Mouse (Mus musculus) cerebellum, adult 9-11 months (tissue): ENCODE data around the gene Dnaja4.
"Not testable (repeated sequence)": the region's sequence is repeated elsewhere in the genome, so short reads cannot be mapped to it uniquely, and the experiment has no call there.

ENCODE experiments used
- DNase-seq: peaks from one replicate; pipeline ENCODE4 v3.0.0; 2022

The Dnaja4 gene

DNA sequence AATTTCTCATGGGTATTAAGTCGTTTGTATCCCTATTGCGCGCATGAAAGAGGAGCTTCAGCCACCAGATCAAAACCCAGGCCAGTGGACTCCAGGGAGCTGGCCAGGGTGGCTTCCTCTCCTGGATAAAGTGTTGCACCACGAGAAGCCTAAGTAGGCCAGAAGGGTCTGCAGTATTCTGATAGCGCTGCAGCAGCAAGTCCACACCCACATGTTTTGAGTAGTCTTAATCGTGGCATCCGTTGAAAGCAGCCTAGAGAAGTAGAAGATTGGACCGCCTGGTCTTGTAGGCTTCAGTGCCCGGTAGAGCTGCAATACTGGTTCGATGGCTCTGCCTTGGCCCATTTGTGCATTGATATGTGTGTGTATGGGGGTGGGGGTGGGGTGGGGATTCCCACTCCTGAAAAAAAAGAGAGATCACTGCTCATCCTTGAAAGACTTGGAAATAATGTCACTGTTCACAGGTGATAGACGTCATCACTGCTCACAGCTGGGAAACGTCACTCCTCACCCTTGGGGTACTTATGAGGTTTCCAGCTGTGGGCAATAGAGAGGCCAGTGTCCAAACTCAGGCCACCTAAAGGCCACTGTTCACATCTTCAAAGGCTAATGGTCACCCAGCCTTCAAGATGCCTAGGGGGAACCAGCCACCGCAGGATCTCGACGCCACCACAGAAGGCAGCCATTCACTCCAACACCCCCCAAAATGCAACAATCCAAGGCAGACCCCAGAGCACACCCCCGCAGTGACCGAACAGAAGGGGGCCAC lies at the start of gene Dnaja4:
Dnaja4 (plus strand) TSS at position 556 of the 769 bp plus-strand sequence.
- DNase-seq = no peak

DNA sequence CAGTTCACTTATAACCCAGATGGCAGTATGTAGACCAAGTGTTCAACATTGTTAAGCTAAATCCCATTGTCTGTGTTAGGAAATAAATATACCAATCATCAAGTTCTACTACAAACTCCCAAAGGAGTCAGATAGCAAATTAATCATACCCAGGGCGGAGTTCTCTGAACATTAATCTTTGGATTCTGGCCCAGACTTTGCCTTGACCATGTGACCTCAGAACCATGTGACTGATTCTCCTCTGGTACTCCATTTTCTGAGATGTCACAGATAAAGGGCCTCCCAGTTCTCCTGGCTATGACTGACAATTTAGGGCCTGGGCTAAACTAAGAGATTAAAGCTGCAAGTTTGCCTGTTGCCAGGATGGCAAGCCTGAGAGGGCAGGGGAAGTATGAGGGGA lies 49.3 kb upstream of the Dnaja4 start:
- no peak for DNase-seq

- DNase-seq = no peak
These were observed 45.9 kb upstream of the Dnaja4 start for GRCm38 (mm10) chr9:54652778-54653177.

DNA sequence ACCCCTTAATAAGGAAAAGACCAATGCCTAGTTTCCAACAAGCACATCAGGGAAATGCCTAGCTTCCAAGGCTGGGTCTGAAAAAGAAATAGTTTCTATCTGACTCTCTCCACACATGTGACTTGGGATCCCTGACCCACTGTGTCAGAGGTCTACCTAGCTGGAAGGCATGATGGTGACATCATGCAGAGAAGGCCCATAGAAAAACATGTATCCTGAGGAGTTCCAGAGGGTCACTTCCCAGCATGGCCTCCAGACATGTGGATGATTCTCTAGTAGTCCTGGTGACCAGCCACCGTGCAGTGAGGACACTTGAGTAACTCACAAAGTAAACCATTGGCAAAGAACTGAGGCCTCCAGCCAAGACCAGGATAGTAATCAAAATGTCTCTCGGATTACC lies 42.8 kb upstream of the Dnaja4 start:
- DNase-seq = no peak

DNA sequence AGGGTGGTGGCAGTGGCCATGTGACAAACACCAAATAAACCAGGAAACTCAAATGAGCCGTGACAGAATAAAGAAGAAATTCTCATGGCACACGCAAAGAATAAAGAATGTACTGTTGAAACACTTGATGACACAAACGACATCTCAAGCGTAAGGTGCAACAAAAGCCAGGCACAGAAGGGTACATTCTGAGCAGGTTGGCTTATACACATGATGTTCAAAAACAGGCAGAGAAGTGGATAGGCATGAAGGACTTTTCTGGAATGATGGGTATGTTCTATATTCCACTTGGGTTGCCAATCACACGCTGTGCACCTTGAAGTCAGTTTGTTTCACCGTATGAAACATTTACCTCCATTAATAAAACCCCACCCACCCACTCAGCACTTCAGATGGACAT lies 42.3 kb upstream of the Dnaja4 start:
- no peak for DNase-seq

DNA sequence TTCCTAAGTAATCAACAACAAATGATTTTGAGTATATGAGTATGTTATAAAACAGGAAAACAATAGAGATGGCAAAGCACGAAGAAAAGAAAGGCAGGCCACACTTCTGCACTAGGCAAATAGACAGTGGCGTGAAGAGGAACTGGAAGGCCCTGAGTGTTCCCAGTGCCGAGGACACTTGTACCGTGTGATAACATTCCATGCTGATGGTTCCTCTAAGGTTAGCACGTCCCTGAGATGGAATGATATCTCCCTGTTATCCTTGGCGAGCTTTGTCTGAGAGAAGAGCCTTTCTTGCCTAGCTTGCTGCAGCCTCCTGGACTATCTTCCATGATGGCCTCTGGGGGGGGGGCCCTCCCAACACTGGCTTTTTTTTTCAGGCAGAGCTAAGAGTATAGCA lies 39.9 kb upstream of the Dnaja4 start:
- DNase-seq = no peak

- no peak for DNase-seq
These were observed 36.9 kb upstream of the Dnaja4 start, which contains the start of gene Acsbg1 for GRCm38 (mm10) chr9:54661605-54662377. TSS of gene Acsbg1 (minus strand) at chr9:54661870.

DNA sequence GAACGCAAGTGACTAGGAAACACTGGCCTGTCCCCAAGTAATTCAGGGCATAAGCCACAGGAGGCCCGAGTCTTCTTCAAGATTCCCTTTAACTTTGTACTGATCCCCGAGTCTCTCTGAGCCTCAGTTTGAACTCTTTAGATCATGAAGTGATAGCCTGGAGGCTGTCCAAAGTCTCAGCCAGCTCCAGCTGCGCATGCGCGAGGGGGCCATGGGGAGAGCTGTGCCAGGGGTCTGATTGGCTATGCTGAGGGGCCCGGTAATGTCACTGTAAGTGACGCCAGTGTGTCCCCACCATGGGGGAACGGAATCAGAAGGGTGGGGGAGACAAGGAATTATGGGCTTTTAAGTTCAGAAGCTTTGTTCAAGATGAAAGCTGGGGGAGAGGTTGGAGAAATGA lies 34.3 kb upstream of the Dnaja4 start:
- DNase-seq = no peak

DNA sequence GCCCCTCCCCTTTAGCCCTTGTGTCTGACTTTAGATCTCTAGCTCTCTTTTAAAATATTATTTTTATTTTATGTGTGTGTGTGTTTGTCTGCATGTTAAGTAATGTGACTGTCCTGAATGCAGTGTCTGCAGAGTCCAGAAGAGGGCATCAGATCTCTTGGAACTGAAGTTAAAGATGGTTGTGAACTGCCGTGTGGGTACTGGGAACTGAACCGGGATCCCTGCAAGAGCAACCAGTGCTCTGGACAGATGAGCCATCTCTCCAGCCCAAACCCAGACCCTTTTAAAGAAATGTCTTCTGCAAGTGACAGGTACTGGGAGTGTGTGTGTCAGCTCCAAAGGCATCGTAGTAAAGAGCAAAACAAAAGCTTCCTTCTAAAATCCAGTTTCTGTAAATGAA lies 32.6 kb upstream of the Dnaja4 start:
- DNase-seq = no peak

DNA sequence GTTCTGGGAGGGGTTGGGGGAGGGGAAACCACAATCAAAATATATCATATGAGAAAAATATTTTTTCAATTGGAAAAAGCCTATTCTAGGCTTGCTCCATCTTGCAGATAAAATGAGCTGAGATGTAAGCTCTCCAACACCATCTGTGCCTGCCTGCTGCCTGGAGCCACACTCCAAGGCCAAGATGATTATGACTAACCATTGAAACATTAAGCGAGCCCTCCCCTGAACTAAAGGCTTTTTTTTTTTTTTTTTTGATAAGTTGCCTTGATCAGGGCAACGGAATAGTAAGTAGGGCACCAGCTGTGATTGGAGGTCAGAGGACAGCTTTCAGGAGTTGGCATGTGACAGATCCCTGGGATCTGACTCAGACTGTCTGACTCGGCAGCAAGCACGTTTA lies 30.2 kb upstream of the Dnaja4 start:
- peak; percentile 68 for DNase-seq

DNA sequence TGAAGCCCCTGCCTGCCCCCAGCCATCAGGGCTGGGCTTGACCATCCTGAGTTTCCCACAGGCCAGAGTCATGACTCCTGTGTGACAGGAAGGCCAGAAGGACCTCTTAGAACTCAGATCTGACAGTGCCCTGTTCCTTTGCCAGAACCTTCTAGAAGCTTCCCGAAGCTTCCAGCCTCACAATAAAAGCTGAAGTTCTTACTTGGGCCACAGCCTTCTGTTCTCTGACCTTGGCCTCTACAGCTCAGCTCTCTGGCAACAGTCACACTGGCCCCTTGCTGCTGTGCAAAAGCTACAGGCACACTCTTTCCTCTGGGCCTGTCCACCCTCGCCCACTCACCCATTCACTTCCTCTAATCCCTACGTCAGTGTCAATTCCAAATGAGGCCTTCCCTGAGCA lies 26.7 kb upstream of the Dnaja4 start:
- no peak for DNase-seq

GRCm38 (mm10) chr9:54673887-54674286 lies 24.8 kb upstream of the Dnaja4 start:
- no peak for DNase-seq

GRCm38 (mm10) chr9:54676531-54676986 lies 22.1 kb upstream of the Dnaja4 start:
- peak; percentile 74 for DNase-seq

GRCm38 (mm10) chr9:54682846-54683245 lies 15.8 kb upstream of the Dnaja4 start:
- DNase-seq = peak; percentile 85

DNA sequence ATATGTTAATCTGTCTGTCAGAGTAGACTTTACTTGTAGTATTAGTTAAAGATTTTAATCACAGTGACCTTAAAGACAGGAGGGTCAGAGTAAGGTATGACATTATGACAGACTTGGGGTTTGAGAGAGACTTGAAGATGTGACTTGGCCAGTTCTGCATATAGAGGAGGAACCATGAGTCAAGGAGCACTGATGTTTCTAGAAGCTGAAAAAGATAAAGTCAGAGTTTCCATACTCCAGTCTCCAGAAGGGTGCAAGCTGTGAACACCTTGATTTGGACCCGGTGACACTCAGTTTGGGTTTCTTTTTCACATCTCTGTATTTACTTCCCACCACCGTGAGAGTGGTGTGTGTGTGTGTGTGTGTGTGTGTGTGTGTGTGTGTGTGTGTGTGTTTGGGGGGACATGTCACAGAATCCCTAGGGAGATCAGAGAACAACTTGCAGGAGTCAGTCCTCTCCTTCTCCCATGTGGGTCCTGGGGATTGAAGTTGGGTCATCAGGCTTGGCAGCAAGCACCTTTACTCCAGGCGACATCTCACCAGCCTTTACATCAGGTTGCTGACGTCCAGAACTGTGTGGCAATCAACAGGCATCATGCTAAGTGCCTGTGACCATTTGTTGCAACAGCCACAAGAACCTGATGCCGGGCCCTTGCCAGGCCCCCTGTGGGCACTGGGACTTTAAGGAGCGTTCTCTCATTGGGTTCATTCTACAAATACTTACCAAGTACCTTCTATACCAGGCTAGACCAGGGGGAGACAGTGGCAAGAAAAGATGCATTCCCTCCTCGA lies 14.7 kb upstream of the Dnaja4 start:
- no peak for DNase-seq

DNA sequence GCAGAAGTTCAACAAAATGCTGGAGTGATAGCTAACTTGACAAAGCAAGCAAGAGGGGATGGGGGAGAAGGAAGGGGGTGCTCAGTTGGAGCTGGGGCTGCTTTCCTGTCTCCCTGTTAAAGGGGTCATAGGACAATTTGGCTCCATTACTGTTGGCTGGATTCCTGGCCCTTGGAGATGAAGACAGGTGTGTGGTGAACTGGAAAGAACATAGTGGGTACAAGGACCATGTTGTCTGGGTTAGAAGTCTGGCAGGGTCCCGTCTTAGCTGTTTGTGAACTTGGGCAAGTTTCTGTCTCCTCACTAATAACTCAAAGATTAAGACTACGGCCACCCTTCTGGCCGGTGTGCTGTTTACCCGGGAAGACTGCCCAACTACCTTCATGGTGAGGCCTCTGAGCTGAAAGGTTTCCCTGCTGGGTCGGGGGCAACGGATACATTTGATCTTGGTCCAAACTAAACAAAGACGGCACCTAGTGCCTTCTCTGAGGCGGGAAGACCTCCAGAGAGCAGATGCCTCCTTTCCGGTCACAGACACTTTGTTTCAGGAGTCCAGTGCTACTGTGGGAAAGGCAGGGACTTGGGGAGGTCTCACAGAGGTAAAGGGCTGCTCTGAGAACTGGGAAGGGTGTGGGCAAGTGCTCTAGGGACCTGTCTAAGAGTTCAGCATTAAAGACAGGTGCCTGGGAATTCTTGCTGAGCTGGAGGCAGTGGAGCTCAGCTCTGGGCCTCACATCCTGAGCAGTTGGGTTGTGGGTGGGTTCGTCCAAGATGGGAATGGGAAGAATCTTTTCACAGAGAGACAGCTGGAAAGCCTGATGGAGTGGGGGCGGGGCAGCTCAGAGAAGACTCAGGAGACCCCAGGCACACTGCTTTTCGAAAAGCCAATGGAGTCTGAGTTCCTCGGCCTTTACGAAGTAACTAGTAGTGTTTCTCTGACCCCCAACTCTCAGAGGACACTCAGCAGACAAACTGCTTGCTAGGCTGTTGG lies 11.1 kb upstream of the Dnaja4 start:
- no peak for DNase-seq

DNA sequence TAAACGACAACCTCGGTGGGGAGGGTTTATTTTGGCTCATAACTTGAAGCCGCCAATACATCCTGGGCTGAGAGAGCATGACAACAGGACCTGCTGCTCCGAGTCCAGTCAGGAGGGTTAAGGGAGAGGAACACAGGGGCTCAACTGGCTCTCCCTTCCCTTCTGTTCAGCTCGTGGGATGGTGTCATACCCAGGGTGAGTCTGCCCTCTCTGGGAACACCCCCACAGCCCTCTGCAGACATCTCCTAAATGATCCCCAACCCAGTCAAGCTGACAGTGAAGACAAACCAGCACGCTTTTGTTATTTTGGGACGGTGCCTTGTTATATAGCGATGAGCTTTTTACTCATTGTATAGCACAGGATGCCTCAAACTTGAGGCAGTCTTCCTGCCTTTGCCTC lies 9.2 kb upstream of the Dnaja4 start:
- DNase-seq = no peak

DNA sequence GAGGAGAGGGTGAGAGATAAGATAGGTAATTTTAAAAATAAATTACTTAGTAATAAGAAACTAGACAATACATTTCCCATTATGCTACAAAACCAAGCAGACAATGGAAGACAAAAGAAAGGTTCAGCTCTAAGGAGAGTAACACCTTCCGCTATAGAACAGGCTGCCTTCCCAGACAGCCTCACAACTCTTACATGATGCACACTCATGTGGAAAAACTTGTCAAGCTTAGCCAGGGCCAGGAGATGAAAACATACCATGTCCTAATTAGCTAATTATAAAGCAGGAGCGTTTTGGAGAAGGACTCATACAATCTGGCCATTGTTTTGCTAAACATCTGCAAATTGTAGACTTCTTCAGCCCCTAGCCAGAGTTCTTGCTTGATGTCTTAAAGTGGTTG lies 8.0 kb upstream of the Dnaja4 start:
- not testable (repeated sequence) for DNase-seq

- not testable (repeated sequence) for DNase-seq
These were observed 7.3 kb upstream of the Dnaja4 start for GRCm38 (mm10) chr9:54691241-54691805.

GRCm38 (mm10) chr9:54699087-54699344 lies 343 bp downstream of the Dnaja4 start:
- no peak for DNase-seq

GRCm38 (mm10) chr9:54699345-54700173 lies 886 bp downstream of the Dnaja4 start:
- DNase-seq = peak; percentile 81
